Comparison of ENCODE assay signal across 8 mouse cellular contexts in genomic region chr4:44755553-44756133, GRCm38 (mm10). TPM values are rescaled to one million over a fixed set of nuclear protein-coding genes. Genes with fewer than 3 reads are reported as not detected.
DNase-seq lines count a peak whose midpoint lies in the region; ATAC-seq and TF ChIP-seq lines count a peak whose summit lies in the region.

Gene Zcchc7 (plus strand): TSS chr4:44755877.

- peak within 1 kb of the TSS; percentile 93 for H3K27ac ChIP-seq in heart, embryonic 10.5 days
- peak within 1 kb of the TSS; percentile 91 for H3K27ac ChIP-seq in forebrain, embryonic 12.5 days
- peak within 1 kb of the TSS; percentile 91 for H3K27ac ChIP-seq in hindbrain, embryonic 12.5 days
- peak within 1 kb of the TSS; percentile 87 for H3K27ac ChIP-seq in liver, embryonic 15.5 days (replicated peaks)

- peak within 1 kb of the TSS; percentile 72 for H3K4me2 ChIP-seq in forebrain, embryonic 12.5 days
- peak within 1 kb of the TSS; percentile 86 for H3K4me2 ChIP-seq in hindbrain, embryonic 12.5 days (replicated peaks)
- peak within 1 kb of the TSS; percentile 85 for H3K4me2 ChIP-seq in liver, embryonic 15.5 days

- H3K9ac ChIP-seq in forebrain, embryonic 12.5 days, result peak within 1 kb of the TSS; percentile 79
- peak within 1 kb of the TSS; percentile 89 for H3K9ac ChIP-seq in hindbrain, embryonic 12.5 days
- H3K9ac ChIP-seq in liver, embryonic 15.5 days, result peak within 1 kb of the TSS; percentile 76

- peaks cover 6% of the 10 kb centered on the region; the same call in 1 of the 2 replicates for H3K4me1 ChIP-seq in heart, embryonic 10.5 days
- H3K4me1 ChIP-seq in G1E (ENCODE audit: insufficient read depth, low read depth, low read length), result peaks cover 15% of the 10 kb centered on the region
- peaks cover 10% of the 10 kb centered on the region; the same call in 1 of the 2 replicates for H3K4me1 ChIP-seq in forebrain, embryonic 12.5 days
- H3K4me1 ChIP-seq in hindbrain, embryonic 12.5 days, result peaks cover 10% of the 10 kb centered on the region
- peaks cover 14% of the 10 kb centered on the region for H3K4me1 ChIP-seq in liver, embryonic 15.5 days (replicated peaks)

- H3K36me3 ChIP-seq in heart, embryonic 10.5 days, result no peaks in the 10 kb centered on the region
- no peaks in the 10 kb centered on the region for H3K36me3 ChIP-seq in G1E (replicated peaks)
- H3K36me3 ChIP-seq in forebrain, embryonic 12.5 days (replicated peaks), result no peaks in the 10 kb centered on the region
- no peaks in the 10 kb centered on the region for H3K36me3 ChIP-seq in hindbrain, embryonic 12.5 days
- H3K36me3 ChIP-seq in liver, embryonic 15.5 days (replicated peaks), result no peaks in the 10 kb centered on the region

- no peaks in the 10 kb centered on the region for H3K9me3 ChIP-seq in heart, embryonic 10.5 days
- H3K9me3 ChIP-seq in G1E (replicated peaks), result no peaks in the 10 kb centered on the region
- no peaks in the 10 kb centered on the region for H3K9me3 ChIP-seq in forebrain, embryonic 12.5 days
- H3K9me3 ChIP-seq in hindbrain, embryonic 12.5 days (replicated peaks), result no peaks in the 10 kb centered on the region
- H3K9me3 ChIP-seq in liver, embryonic 15.5 days (replicated peaks), result no peaks in the 10 kb centered on the region

- H3K27me3 ChIP-seq in heart, embryonic 10.5 days (ENCODE audit: insufficient read depth, poor library complexity, severe bottlenecking), result no peaks in the 10 kb centered on the region
- H3K27me3 ChIP-seq in G1E (ENCODE audit: insufficient read depth, low read length), result peaks cover 10% of the 10 kb centered on the region
- no peaks in the 10 kb centered on the region for H3K27me3 ChIP-seq in forebrain, embryonic 12.5 days
- H3K27me3 ChIP-seq in hindbrain, embryonic 12.5 days, result no peaks in the 10 kb centered on the region
- 0 out of 2 replicates have a peak, but pooled peaks cover 2% of the 10 kb centered on the region for H3K27me3 ChIP-seq in liver, embryonic 15.5 days

- no peak for DNase-seq in heart, embryonic 10.5 days (ENCODE audit: low spot score)
- DNase-seq in heart, adult 9 months (ENCODE audit: low spot score in 2 of 2), result no peak
- no peak for DNase-seq in G1E (ENCODE audit: low spot score)
- no peak for DNase-seq in MN1 (ENCODE audit: low spot score)
- no peak for DNase-seq in cerebellum, postnatal 36 days

- peak within 1 kb of the TSS; percentile 96 for H3K4me3 ChIP-seq in heart, embryonic 10.5 days
- H3K4me3 ChIP-seq in G1E (ENCODE audit: low read depth, low read length), result peak within 1 kb of the TSS; percentile 100
- peak within 1 kb of the TSS; percentile 88 for H3K4me3 ChIP-seq in forebrain, embryonic 12.5 days (replicated peaks)
- H3K4me3 ChIP-seq in hindbrain, embryonic 12.5 days, result peak within 1 kb of the TSS; percentile 81
- H3K4me3 ChIP-seq in liver, embryonic 15.5 days (replicated peaks), result peak within 1 kb of the TSS; percentile 74

- WGBS in heart, embryonic 10.5 days, result 6% methylated on average over 15 of the region's 15 CpGs
- WGBS in forebrain, embryonic 12.5 days, result 6% methylated on average over 15 of the region's 15 CpGs
- whole genome bisulfite sequencing in hindbrain, embryonic 12.5 days, result 5% methylated on average over 15 of the region's 15 CpGs
- 4% methylated on average over 15 of the region's 15 CpGs for WGBS in liver, embryonic 15.5 days (ENCODE audit: insufficient replicate concordance)

- peak; percentile 17; the same call in 1 of the 2 replicates for ATAC-seq in G1E (ENCODE audit: extremely low read depth, insufficient number of reproducible peaks, low FRiP score, poor library complexity, severe bottlenecking)
- peak; percentile 55; the same call in 1 of the 2 replicates for ATAC-seq in forebrain, embryonic 12.5 days (ENCODE audit: low FRiP score)
- ATAC-seq in hindbrain, embryonic 12.5 days (ENCODE audit: low FRiP score), result peak; percentile 59
- peak; percentile 20 for ATAC-seq in liver, embryonic 15.5 days (ENCODE audit: insufficient read depth)

- no peak for TF ChIP-seq CTCF in G1E (IDR thresholded peaks at IDR 0.05; ENCODE audit: low read depth, low read length)

RNA-seq across cellular contexts. Expression of gene Zcchc7, which starts in this region (rescaled TPM):
- polyA plus RNA-seq in heart, embryonic 10.5 days (2016; fragmentation: Nextera tagmentation; extraction: Ambion mirVana), result 22.9 and 23.7 TPM in 2 replicates
- 59.9 and 61.3 TPM in 2 replicates for total RNA-seq in G1E (2014; fragmentation: Nextera tagmentation)
- 67.7 and 129 TPM in 2 replicates for total RNA-seq in G1E (2017)
- polyA plus RNA-seq in G1E (2012), result 26.3 and 28.6 TPM in 2 replicates
- polyA plus RNA-seq in forebrain, embryonic 12.5 days (2016; fragmentation: Nextera tagmentation; extraction: Ambion mirVana), result 30.9 and 32.6 TPM in 2 replicates
- polyA plus RNA-seq in hindbrain, embryonic 12.5 days (2016; fragmentation: Nextera tagmentation; extraction: Ambion mirVana), result 34.4 and 34.6 TPM in 2 replicates
- polyA plus RNA-seq in liver, embryonic 15.5 days (2015; fragmentation: Nextera tagmentation; extraction: Ambion mirVana), result 11.5 and 13.0 TPM in 2 replicates
